Mouse (Mus musculus) activated CD4-positive, CD25-positive, alpha-beta regulatory T cell, adult 4 months (primary cell): ENCODE measurements around the gene Mug1. TPM values are rescaled to one million over a fixed set of nuclear protein-coding genes. Genes with fewer than 3 reads are reported as not detected.
"Not testable (repeated sequence)": the region's sequence is repeated elsewhere in the genome, so short reads cannot be mapped to it uniquely, and the experiment has no call there.

Experiments used
- ATAC-seq: one replicate; pipeline ENCODE4 v1.8.0; 2017
- polyA plus RNA-seq, 2 experiments: library from polyadenylated mRNA; unstranded; fragments of 100-300 nt; shearing (Covaris generic); gene quantifications; one replicate each; pipeline ENCODE4 v1.2.1; 2017

Mug1 gene
- under 1 TPM in 1 of 2 experiments, not detected in 1; 0.21 TPM for polyA plus RNA-seq

- ATAC-seq: not testable (repeated sequence)
Observed at GRCm38 (mm10) chr6:121838271-121838670, at the start of gene Mug1. TSS of gene Mug1 (plus strand) at chr6:121838541.

DNA sequence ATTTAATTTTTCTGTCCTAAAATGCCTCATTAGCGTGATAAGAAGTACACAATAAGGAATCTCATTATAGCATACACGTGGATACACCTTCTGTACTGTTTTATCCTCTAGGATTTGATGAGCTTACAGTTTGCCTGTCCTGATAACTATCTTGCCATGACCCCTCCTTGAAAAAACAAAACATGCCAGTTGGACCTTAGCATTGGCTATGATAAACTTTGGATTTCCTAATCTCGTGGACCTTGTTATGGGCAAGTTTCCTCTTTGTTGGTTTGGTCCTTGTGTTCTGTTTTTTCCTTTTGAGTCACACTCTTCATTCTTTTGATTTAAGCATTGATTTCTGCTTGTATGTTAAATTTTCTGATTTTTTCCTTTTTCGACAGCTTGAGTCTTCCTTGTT, 10.3 kb upstream of the Mug1 start:
- no peak for ATAC-seq

DNA sequence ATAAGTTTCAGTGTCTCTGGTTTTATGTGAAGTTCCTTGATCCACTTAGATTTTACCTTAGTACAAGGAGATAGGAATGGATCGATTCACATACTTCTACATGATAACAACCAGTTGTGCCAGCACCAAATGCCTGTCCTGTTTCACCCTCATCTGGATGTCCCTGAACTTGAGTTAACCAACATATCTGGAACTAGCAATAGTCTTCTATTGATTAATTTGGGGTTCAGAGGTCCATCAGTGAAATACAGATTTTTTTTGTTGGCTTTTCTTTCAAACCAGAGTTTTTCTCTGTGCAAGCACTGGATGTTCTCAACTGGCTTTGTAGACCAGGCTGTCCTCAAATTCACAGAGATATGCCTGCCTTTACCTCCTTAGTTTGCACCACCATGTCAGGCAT, 2.0 kb upstream of the Mug1 start:
- ATAC-seq: no peak

- ATAC-seq: no peak
Observed at GRCm38 (mm10) chr6:121848378-121848777, 10.0 kb downstream of the Mug1 start.

Other genes with a start within 250 kb of the Mug1 start
- gene A2m, start 203.2 kb upstream of the Mug1 start, polyA plus RNA-seq: under 1 TPM in 1 of 2 experiments, not detected in 1; 0.42 TPM
- not detected for gene Gm7298, start 105.6 kb upstream of the Mug1 start, polyA plus RNA-seq
- gene Mug2, start 168.2 kb downstream of the Mug1 start, polyA plus RNA-seq: not detected